8 mouse cellular contexts compared by ENCODE assay signal in the genomic region with DNA sequence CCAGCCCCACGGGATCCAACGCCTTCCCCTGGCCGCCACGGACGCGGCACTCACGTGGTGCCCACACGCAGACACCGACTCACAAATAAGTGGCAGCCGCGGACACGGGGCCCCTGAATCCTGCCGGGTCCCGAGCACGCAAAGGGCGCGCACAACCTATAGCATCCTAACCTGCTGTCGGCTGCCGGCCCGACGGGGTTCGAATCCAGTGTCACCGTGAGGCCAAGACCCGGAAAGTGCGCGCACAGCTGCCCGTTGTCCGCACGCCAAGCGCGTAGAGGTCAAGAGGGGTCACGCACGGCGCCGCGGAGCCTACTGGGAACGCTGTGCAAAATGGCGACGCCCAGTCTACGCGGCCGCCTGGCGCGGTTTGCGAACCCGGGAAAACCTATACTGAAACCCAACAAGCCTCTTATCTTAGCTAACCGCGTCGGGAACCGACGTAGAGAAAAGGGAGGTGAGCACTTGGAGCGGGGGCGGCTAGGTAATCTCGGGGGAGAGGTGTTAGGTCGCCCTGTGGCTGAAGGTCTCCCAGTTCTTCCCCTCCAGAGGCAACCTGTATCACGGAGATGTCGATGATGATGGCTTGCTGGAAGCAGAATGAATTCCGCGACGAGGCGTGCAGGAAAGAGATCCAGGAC. TPM values are rescaled to one million over a fixed set of nuclear protein-coding genes. Genes with fewer than 3 reads are reported as not detected.
DNase-seq lines count a peak whose midpoint lies in the region; ATAC-seq lines count a peak whose summit lies in the region.

Chchd1 (plus strand) TSS at position 266 of the 641 bp plus-strand sequence.

- H3K4me3 ChIP-seq in hindbrain, embryonic 11.5 days (ENCODE audit: low read depth, low read length): peak within 1 kb of the TSS; percentile 71

- DNase-seq in NIH3T3 (ENCODE audit: low read depth): peak; percentile 90
- peak; percentile 96 to 97 for DNase-seq in cerebellum, postnatal 10 days
- DNase-seq in frontal cortex, postnatal 10 days (ENCODE audit: low spot score in 2 of 2): peak; percentile 75 to 88
- peak; percentile 93 for DNase-seq in hindbrain, embryonic 11.5 days (ENCODE audit: low spot score)
- peak; percentile 94 to 95 for DNase-seq in layer of hippocampus, postnatal 10 days (ENCODE audit: low spot score in 2 of 2)
- DNase-seq in lung, postnatal 10 days: peak; percentile 95
- DNase-seq in ovary, postnatal 14 days (ENCODE audit: low spot score): peak; percentile 92
- DNase-seq in thymus, postnatal 10 days (ENCODE audit: low spot score in 2 of 2): peak; percentile 72

- no peaks in the 10 kb centered on the region for H3K27me3 ChIP-seq in hindbrain, embryonic 11.5 days (ENCODE audit: control insufficient read depth, insufficient read depth, low read length)

- peak; percentile 80 for ATAC-seq in hindbrain, embryonic 11.5 days (ENCODE audit: low FRiP score)

- 0% methylated on average over 61 of the region's 61 CpGs for WGBS in hindbrain, embryonic 11.5 days

- no peaks in the 10 kb centered on the region for H3K36me3 ChIP-seq in hindbrain, embryonic 11.5 days (ENCODE audit: control insufficient read depth, insufficient read depth, low read length)

- 0 out of 2 replicates have a peak, but pooled peaks cover 4% of the 10 kb centered on the region for H3K4me1 ChIP-seq in hindbrain, embryonic 11.5 days (replicated peaks; ENCODE audit: control insufficient read depth, insufficient read depth, low read length)

- peak within 1 kb of the TSS; percentile 88 for H3K9ac ChIP-seq in hindbrain, embryonic 11.5 days (ENCODE audit: low read depth, low read length)

- peak within 1 kb of the TSS; percentile 77 for H3K27ac ChIP-seq in hindbrain, embryonic 11.5 days (ENCODE audit: low read depth, low read length)

- H3K4me2 ChIP-seq in hindbrain, embryonic 11.5 days (replicated peaks; ENCODE audit: low read depth, low read length): peak within 1 kb of the TSS; percentile 56

- H3K9me3 ChIP-seq in hindbrain, embryonic 11.5 days (ENCODE audit: control insufficient read depth, low read length): no peaks in the 10 kb centered on the region

RNA-seq across cellular contexts. Expression of gene Chchd1, which starts in this region (rescaled TPM):
- polyA plus RNA-seq in hindbrain, embryonic 11.5 days (2014; fragmentation: Nextera tagmentation; extraction: Ambion mirVana): 210 and 223 TPM in 2 replicates
- total RNA-seq in layer of hippocampus, postnatal 10 days (2021): 10 to 100 TPM; 57.7 to 61.3 TPM

Comparison
In these comparisons a context has a peak if more than half of its experiments do, and no peak if none do; other contexts are left out.
1. Peak in every context shown above with its lines: DNase-seq, ATAC-seq, H3K4me3 ChIP-seq and H3K27ac ChIP-seq.